In genomic region chr1:6979626-6980025, GRCm38 (mm10) we compare ENCODE assay signal across 24 mouse cellular contexts.
DNase-seq lines count a peak whose midpoint lies in the region; ATAC-seq and TF ChIP-seq lines count a peak whose summit lies in the region.
"Had no signal": no experiment of that assay in that cellular context is flagged by ENCODE, and none has a peak within 500 bp of the region (broad histone marks: within the 10 kb centered on the region; RNA-seq: fewer than 3 reads in every experiment).

No protein-coding gene starts in this region.

- peak; percentile 5; the same call in 1 of the 2 replicates for TF ChIP-seq CTCF in cerebellum, adult 2 months (IDR thresholded peaks at IDR 0.05; ENCODE audit: borderline replicate concordance, insufficient read depth, low read depth, low read length)
- peak; percentile 42 for TF ChIP-seq CTCF in intestine, postnatal 0 days (IDR thresholded peaks at IDR 0.05; ENCODE audit: low read depth)
- TF ChIP-seq CTCF in lung, postnatal 0 days (IDR thresholded peaks at IDR 0.05) = peak; percentile 5; the same call in 1 of the 2 replicates
- TF ChIP-seq CTCF in stomach, postnatal 0 days (IDR thresholded peaks at IDR 0.05; ENCODE audit: low read depth) = peak; percentile 58

- no peak for TF ChIP-seq EP300 in lung, postnatal 0 days (IDR thresholded peaks at IDR 0.05)
- TF ChIP-seq EP300 in stomach, postnatal 0 days (optimal IDR thresholded peaks at IDR 0.05) = no peak

- no peak for TF ChIP-seq POLR2A in cerebellum, adult 2 months (IDR thresholded peaks at IDR 0.05; ENCODE audit: borderline replicate concordance, insufficient read depth, low read length)

- no peaks in the 10 kb centered on the region for H3K9me3 ChIP-seq in intestine, postnatal 0 days (ENCODE audit: control insufficient read depth)
- no peaks in the 10 kb centered on the region for H3K9me3 ChIP-seq in intestine, embryonic 15.5 days
- no peaks in the 10 kb centered on the region for H3K9me3 ChIP-seq in lung, postnatal 0 days (ENCODE audit: low read length)
- H3K9me3 ChIP-seq in stomach, postnatal 0 days (ENCODE audit: control insufficient read depth, low read length) = no peaks in the 10 kb centered on the region
- H3K9me3 ChIP-seq: embryonic facial prominence, embryonic 13.5 days; forebrain, embryonic 12.5 days; midbrain, embryonic 13.5 days; neural tube, embryonic 13.5 days had no signal

- no peak for DNase-seq in cerebellum, adult 2 months
- no peak for DNase-seq in cerebellum, adult 9-11 months
- no peak for DNase-seq in lung, postnatal 0 days (ENCODE audit: low spot score)
- no peak for DNase-seq in lung, postnatal 10 days
- no peak for DNase-seq in stomach, postnatal 0 days (ENCODE audit: low spot score)
- DNase-seq in adipocyte (ENCODE audit: low spot score) = no peak
- DNase-seq: adrenal gland, adult 2 months; cerebellum, adult 18-20 months; cerebellum, postnatal 36 days; embryo, embryonic 11 days; gastrocnemius, postnatal 36 days; kidney, postnatal 36 days; lung, postnatal 14 days; right cerebral cortex, adult 18-20 months; right cerebral cortex, postnatal 4 days had no signal

- no peak overlapping the region for H3K27ac ChIP-seq in cerebellum, adult 2 months (ENCODE audit: insufficient read depth, low read length)
- H3K27ac ChIP-seq in intestine, postnatal 0 days (ENCODE audit: low read depth, low read length) = no peak overlapping the region
- no peak overlapping the region for H3K27ac ChIP-seq in intestine, embryonic 15.5 days
- H3K27ac ChIP-seq in lung, postnatal 0 days (ENCODE audit: low read length) = no peak overlapping the region
- H3K27ac ChIP-seq in stomach, postnatal 0 days (replicated peaks) = no peak overlapping the region
- H3K27ac ChIP-seq: embryonic facial prominence, embryonic 13.5 days; forebrain, embryonic 12.5 days; hindbrain, embryonic 14.5 days; midbrain, embryonic 13.5 days; neural tube, embryonic 13.5 days had no signal

- no peak for ATAC-seq in intestine, postnatal 0 days
- ATAC-seq in intestine, embryonic 15.5 days = no peak
- ATAC-seq in lung, postnatal 0 days = no peak
- ATAC-seq in stomach, postnatal 0 days (ENCODE audit: low FRiP score, low TSS enrichment) = no peak
- ATAC-seq: midbrain, embryonic 13.5 days had no signal

- no peaks in the 10 kb centered on the region for H3K27me3 ChIP-seq in cerebellum, adult 2 months (ENCODE audit: control insufficient read depth, insufficient read depth, low read length)
- no peaks in the 10 kb centered on the region for H3K27me3 ChIP-seq in intestine, postnatal 0 days (replicated peaks; ENCODE audit: control insufficient read depth, insufficient read depth, low read length)
- H3K27me3 ChIP-seq in intestine, embryonic 15.5 days (replicated peaks) = no peaks in the 10 kb centered on the region
- no peaks in the 10 kb centered on the region for H3K27me3 ChIP-seq in lung, postnatal 0 days (replicated peaks; ENCODE audit: insufficient read depth, low read length)
- no peaks in the 10 kb centered on the region for H3K27me3 ChIP-seq in stomach, postnatal 0 days (ENCODE audit: control insufficient read depth, insufficient read depth, low read length)
- H3K27me3 ChIP-seq: embryonic facial prominence, embryonic 13.5 days; forebrain, embryonic 12.5 days; midbrain, embryonic 13.5 days; neural tube, embryonic 13.5 days had no signal

- no peak overlapping the region for H3K4me3 ChIP-seq in cerebellum, adult 2 months (replicated peaks; ENCODE audit: insufficient read depth, low read depth, low read length)
- H3K4me3 ChIP-seq in intestine, postnatal 0 days (ENCODE audit: low read depth, low read length) = no peak overlapping the region
- no peak overlapping the region for H3K4me3 ChIP-seq in intestine, embryonic 15.5 days (replicated peaks)
- H3K4me3 ChIP-seq in lung, postnatal 0 days (ENCODE audit: low read depth, low read length) = no peak overlapping the region
- H3K4me3 ChIP-seq in stomach, postnatal 0 days (ENCODE audit: low read depth, low read length) = no peak overlapping the region
- H3K4me3 ChIP-seq: embryonic facial prominence, embryonic 13.5 days; erythroblast, embryonic 14.5 days; forebrain, embryonic 12.5 days; midbrain, embryonic 13.5 days; myocyte; neural tube, embryonic 13.5 days had no signal

- H3K36me3 ChIP-seq in intestine, postnatal 0 days (ENCODE audit: control insufficient read depth, insufficient read depth) = no peaks in the 10 kb centered on the region
- no peaks in the 10 kb centered on the region for H3K36me3 ChIP-seq in intestine, embryonic 15.5 days
- no peaks in the 10 kb centered on the region for H3K36me3 ChIP-seq in lung, postnatal 0 days (ENCODE audit: insufficient read depth, low read length)
- no peaks in the 10 kb centered on the region for H3K36me3 ChIP-seq in stomach, postnatal 0 days (ENCODE audit: control insufficient read depth, insufficient read depth, low read length)
- H3K36me3 ChIP-seq: embryonic facial prominence, embryonic 13.5 days; forebrain, embryonic 12.5 days; midbrain, embryonic 13.5 days; neural tube, embryonic 13.5 days had no signal

- no peaks in the 10 kb centered on the region for H3K4me1 ChIP-seq in cerebellum, adult 2 months (ENCODE audit: control insufficient read depth, insufficient read depth, low read length)
- H3K4me1 ChIP-seq in intestine, postnatal 0 days (replicated peaks; ENCODE audit: control insufficient read depth, insufficient read depth, low read length) = no peaks in the 10 kb centered on the region
- H3K4me1 ChIP-seq in intestine, embryonic 15.5 days (replicated peaks) = no peaks in the 10 kb centered on the region
- no peaks in the 10 kb centered on the region for H3K4me1 ChIP-seq in lung, postnatal 0 days (ENCODE audit: insufficient read depth, low read depth, low read length)
- no peaks in the 10 kb centered on the region for H3K4me1 ChIP-seq in stomach, postnatal 0 days (replicated peaks; ENCODE audit: control insufficient read depth, insufficient read depth)
- H3K4me1 ChIP-seq: embryonic facial prominence, embryonic 13.5 days; forebrain, embryonic 12.5 days; midbrain, embryonic 13.5 days; neural tube, embryonic 13.5 days had no signal

- no peak overlapping the region for H3K4me2 ChIP-seq in intestine, postnatal 0 days (replicated peaks; ENCODE audit: low read depth)
- H3K4me2 ChIP-seq in intestine, embryonic 15.5 days (replicated peaks) = no peak overlapping the region
- no peak overlapping the region for H3K4me2 ChIP-seq in lung, postnatal 0 days (replicated peaks; ENCODE audit: low read depth, low read length)
- no peak overlapping the region for H3K4me2 ChIP-seq in stomach, postnatal 0 days (replicated peaks; ENCODE audit: low read depth)
- H3K4me2 ChIP-seq: embryonic facial prominence, embryonic 13.5 days; forebrain, embryonic 12.5 days; hindbrain, embryonic 14.5 days; midbrain, embryonic 13.5 days; neural tube, embryonic 13.5 days had no signal

- 72% methylated on average over 1 of the region's 1 CpGs for WGBS in cerebellum, adult 2 months
- 86% methylated on average over 1 of the region's 1 CpGs for WGBS in intestine, postnatal 0 days
- WGBS in intestine, embryonic 15.5 days = 63% methylated on average over 1 of the region's 1 CpGs
- WGBS in lung, postnatal 0 days = 60% methylated on average over 1 of the region's 1 CpGs
- 76% methylated on average over 1 of the region's 1 CpGs for WGBS in stomach, postnatal 0 days

- H3K9ac ChIP-seq in intestine, postnatal 0 days (ENCODE audit: low read depth, low read length) = no peak overlapping the region
- H3K9ac ChIP-seq in intestine, embryonic 15.5 days = no peak overlapping the region
- no peak overlapping the region for H3K9ac ChIP-seq in lung, postnatal 0 days (replicated peaks; ENCODE audit: low read depth)
- no peak overlapping the region for H3K9ac ChIP-seq in stomach, postnatal 0 days (ENCODE audit: low read length)
- H3K9ac ChIP-seq: embryonic facial prominence, embryonic 13.5 days; forebrain, embryonic 12.5 days; hindbrain, embryonic 14.5 days; midbrain, embryonic 13.5 days; neural tube, embryonic 13.5 days had no signal

Comparison
In these comparisons a context has a peak if more than half of its experiments do, and no peak if none do; other contexts are left out.
1. CTCF ChIP-seq: peak in every context shown above with its lines; median percentile 58 in stomach, postnatal 0 days; 42 in intestine, postnatal 0 days; 5 in cerebellum, adult 2 months; 5 in lung, postnatal 0 days.